Mouse (Mus musculus) MEL (cell line): ENCODE measurements around the gene S100a10. TPM values are rescaled to one million over a fixed set of nuclear protein-coding genes. Genes with fewer than 3 reads are reported as not detected.

Source experiments
- DNase-seq: peaks from one replicate; pipeline ENCODE4 v3.0.0; 2011; ENCODE audit warnings: low read depth, low spot score
- H3K27ac ChIP-seq: 2 replicates; pipeline ENCODE4 v1.5.1; 2012; ENCODE audit warnings: low read depth, mild to moderate bottlenecking, control low read depth, low read length, moderate library complexity; ENCODE audit not compliant: control insufficient read depth
- H3K27me3 ChIP-seq, 2 experiments: fragments of 150-350 bp in 1 of 2; sonication (generic) in 1 of 2; 2 replicates each; pipeline ENCODE4 v1.6.1; 2012; ENCODE audit warnings: low read length in 2 of 2, mild to moderate bottlenecking in 2 of 2, improper control_type of control experiment in 1 of 2, moderate library complexity in 1 of 2; ENCODE audit not compliant: insufficient read depth in 2 of 2, control insufficient read depth in 1 of 2
- H3K36me3 ChIP-seq, 2 experiments: 2 replicates each; pipeline ENCODE4 v1.6.1; 2012 to 2014; ENCODE audit warnings: low read length in 2 of 2, improper control_type of control experiment in 1 of 2, inconsistent platforms in 1 of 2, mild to moderate bottlenecking in 1 of 2; ENCODE audit not compliant: insufficient read depth in 2 of 2, control insufficient read depth in 1 of 2
- H3K4me1 ChIP-seq, 2 experiments: fragments of 150-350 bp in 1 of 2; sonication (generic) in 1 of 2; 2 replicates each; pipeline ENCODE4 v1.6.1; 2012; ENCODE audit warnings: low read length in 2 of 2, improper control_type of control experiment in 1 of 2, mild to moderate bottlenecking in 1 of 2; ENCODE audit not compliant: insufficient read depth in 2 of 2, control insufficient read depth in 1 of 2
- H3K4me3 ChIP-seq, 2 experiments: fragments of 150-350 bp in 1 of 2; sonication (generic) in 1 of 2; 2 replicates each; pipeline ENCODE4 v1.5.1; 2012; ENCODE audit warnings: low read depth in 2 of 2, low read length in 2 of 2, mild to moderate bottlenecking in 2 of 2, moderate library complexity in 2 of 2, control low read depth in 1 of 2, improper control_type of control experiment in 1 of 2; ENCODE audit not compliant: control insufficient read depth in 1 of 2, insufficient read depth in 1 of 2
- H3K79me2 ChIP-seq: 2 replicates; pipeline ENCODE4 v1.6.1; 2012; ENCODE audit warnings: mild to moderate bottlenecking, low read length, moderate library complexity; ENCODE audit not compliant: control insufficient read depth, poor library complexity, insufficient read depth
- H3K9ac ChIP-seq: 2 replicates; pipeline ENCODE4 v1.6.1; 2012; ENCODE audit warnings: low read depth, mild to moderate bottlenecking, control low read depth, low read length, moderate library complexity; ENCODE audit not compliant: control insufficient read depth, poor library complexity, severe bottlenecking
- H3K9me3 ChIP-seq: fragments of 150-350 bp; sonication (generic); replicated peaks from 2 replicates; pipeline ENCODE4 v1.6.1; 2012; ENCODE audit warnings: mild to moderate bottlenecking, low read length, improper control_type of control experiment, moderate library complexity; ENCODE audit not compliant: insufficient read depth
- BHLHE40 ChIP-seq: IDR thresholded peaks from 2 replicates; pipeline ENCODE4 v1.6.1; 2012; ENCODE audit warnings: low read depth, mild to moderate bottlenecking, inconsistent platforms, low read length, improper control_type of control experiment, borderline replicate concordance
- CHD2 ChIP-seq: IDR thresholded peaks from 2 replicates; pipeline ENCODE4 v1.6.1; 2011; ENCODE audit warnings: low read length, improper control_type of control experiment
- CTCF ChIP-seq, 3 experiments: IDR thresholded peaks in 2 of 3; conservative IDR thresholded peaks in 1 of 3; 2 replicates each; pipeline ENCODE4 v1.5.1; 2011 to 2012; ENCODE audit warnings: low read length in 3 of 3, low read depth in 2 of 3, mild to moderate bottlenecking in 2 of 3, improper control_type of control experiment in 1 of 3, inconsistent platforms in 1 of 3, mixed read lengths in 1 of 3, moderate library complexity in 1 of 3; ENCODE audit not compliant: control insufficient read depth in 1 of 3, insufficient read depth in 1 of 3, poor library complexity in 1 of 3, severe bottlenecking in 1 of 3
- E2F4 ChIP-seq: IDR thresholded peaks from 2 replicates; pipeline ENCODE4 v1.6.1; 2011; ENCODE audit warnings: low read depth, low read length, improper control_type of control experiment, borderline replicate concordance
- ELF1 ChIP-seq: IDR thresholded peaks from 2 replicates; pipeline ENCODE4 v1.6.1; 2014; ENCODE audit warnings: low read depth, mild to moderate bottlenecking, inconsistent platforms, low read length, improper control_type of control experiment, moderate library complexity
- EP300 ChIP-seq, 2 experiments: IDR thresholded peaks; 2 replicates each; pipeline ENCODE4 v1.6.1; 2011; ENCODE audit warnings: improper control_type of control experiment in 2 of 2, low read length in 2 of 2, low read depth in 1 of 2, mild to moderate bottlenecking in 1 of 2
- ETS1 ChIP-seq: IDR thresholded peaks from 2 replicates; pipeline ENCODE4 v1.6.1; 2012; ENCODE audit warnings: low read depth, mild to moderate bottlenecking, inconsistent platforms, low read length, improper control_type of control experiment, moderate library complexity
- GATA1 ChIP-seq: IDR thresholded peaks from 2 replicates; pipeline ENCODE4 v1.6.1; 2011; ENCODE audit warnings: low read depth, low read length, improper control_type of control experiment
- HCFC1 ChIP-seq: IDR thresholded peaks from 2 replicates; pipeline ENCODE4 v1.6.1; 2012; ENCODE audit warnings: low read depth, mild to moderate bottlenecking, inconsistent platforms, low read length, improper control_type of control experiment, moderate library complexity
- KAT2A ChIP-seq: conservative IDR thresholded peaks from 2 replicates; pipeline ENCODE4 v1.6.1; 2012; ENCODE audit warnings: low read depth, low read length, improper control_type of control experiment, inconsistent platforms
- MAFK ChIP-seq: IDR thresholded peaks from 2 replicates; pipeline ENCODE4 v1.6.1; 2011; ENCODE audit warnings: low read depth, mild to moderate bottlenecking, low read length, improper control_type of control experiment, borderline replicate concordance
- MAZ ChIP-seq: IDR thresholded peaks from 2 replicates; pipeline ENCODE4 v1.6.1; 2012; ENCODE audit warnings: low read depth, mild to moderate bottlenecking, inconsistent platforms, low read length, improper control_type of control experiment
- POLR2A ChIP-seq, 2 experiments: IDR thresholded peaks; 2 replicates each; pipeline ENCODE4 v1.6.1; 2011 to 2012; ENCODE audit warnings: low read length in 2 of 2, mild to moderate bottlenecking in 2 of 2, control low read depth in 1 of 2, improper control_type of control experiment in 1 of 2, low read depth in 1 of 2, moderate library complexity in 1 of 2; ENCODE audit not compliant: control insufficient read depth in 1 of 2, insufficient read depth in 1 of 2, poor library complexity in 1 of 2
- RCOR1 ChIP-seq: IDR thresholded peaks from 2 replicates; pipeline ENCODE4 v1.6.1; 2012; ENCODE audit warnings: low read depth, mild to moderate bottlenecking, inconsistent platforms, low read length, improper control_type of control experiment
- SIN3A ChIP-seq: IDR thresholded peaks from 2 replicates; pipeline ENCODE4 v1.6.1; 2012; ENCODE audit warnings: low read length, improper control_type of control experiment, inconsistent platforms
- SMC3 ChIP-seq: IDR thresholded peaks from 2 replicates; pipeline ENCODE4 v1.6.1; 2011; ENCODE audit warnings: low read depth, low read length, improper control_type of control experiment
- TAL1 ChIP-seq: IDR thresholded peaks from 2 replicates; pipeline ENCODE4 v1.6.1; 2012; ENCODE audit warnings: mild to moderate bottlenecking, inconsistent platforms, low read length, moderate library complexity, mixed read lengths
- TCF12 ChIP-seq: IDR thresholded peaks from 2 replicates; pipeline ENCODE4 v1.6.1; 2014; ENCODE audit warnings: low read depth, mild to moderate bottlenecking, inconsistent platforms, low read length, improper control_type of control experiment, moderate library complexity
- ZC3H11A ChIP-seq: IDR thresholded peaks from 2 replicates; pipeline ENCODE4 v1.6.1; 2012; ENCODE audit warnings: low read depth, mild to moderate bottlenecking, inconsistent platforms, low read length, improper control_type of control experiment
- ZKSCAN1 ChIP-seq: IDR thresholded peaks from 2 replicates; pipeline ENCODE4 v1.6.1; 2012; ENCODE audit warnings: low read depth, mild to moderate bottlenecking, inconsistent platforms, low read length, improper control_type of control experiment, moderate library complexity
- ZNF384 ChIP-seq: IDR thresholded peaks from 2 replicates; pipeline ENCODE4 v1.6.1; 2012; ENCODE audit warnings: low read depth, mild to moderate bottlenecking, inconsistent platforms, low read length, improper control_type of control experiment
- polyA plus RNA-seq, 2 experiments: library from polyadenylated mRNA; stranded (reverse) in 1 of 2; unstranded in 1 of 2; fragments of >175 nt in 1 of 2; fragments of >200 nt in 1 of 2; gene quantifications; 2 replicates each; pipeline versions ENCODE4 v1.2.1 to v1.2.4; 2012; ENCODE audit warnings: low replicate concordance in 2 of 2, low read depth in 1 of 2; ENCODE audit not compliant: insufficient read length in 2 of 2, insufficient read depth in 1 of 2, missing spikeins in 1 of 2
- total RNA-seq: library from RNA; depleted of rRNA; stranded (reverse); fragments of 300-350 nt; gene quantifications from 2 replicates; pipeline ENCODE4 v1.2.3, GENCODE M21; 2012

Gene S100a10
- total and polyA plus RNA-seq, 3 experiments = 81.1 to 92.5 TPM; not detected in 1

DNA sequence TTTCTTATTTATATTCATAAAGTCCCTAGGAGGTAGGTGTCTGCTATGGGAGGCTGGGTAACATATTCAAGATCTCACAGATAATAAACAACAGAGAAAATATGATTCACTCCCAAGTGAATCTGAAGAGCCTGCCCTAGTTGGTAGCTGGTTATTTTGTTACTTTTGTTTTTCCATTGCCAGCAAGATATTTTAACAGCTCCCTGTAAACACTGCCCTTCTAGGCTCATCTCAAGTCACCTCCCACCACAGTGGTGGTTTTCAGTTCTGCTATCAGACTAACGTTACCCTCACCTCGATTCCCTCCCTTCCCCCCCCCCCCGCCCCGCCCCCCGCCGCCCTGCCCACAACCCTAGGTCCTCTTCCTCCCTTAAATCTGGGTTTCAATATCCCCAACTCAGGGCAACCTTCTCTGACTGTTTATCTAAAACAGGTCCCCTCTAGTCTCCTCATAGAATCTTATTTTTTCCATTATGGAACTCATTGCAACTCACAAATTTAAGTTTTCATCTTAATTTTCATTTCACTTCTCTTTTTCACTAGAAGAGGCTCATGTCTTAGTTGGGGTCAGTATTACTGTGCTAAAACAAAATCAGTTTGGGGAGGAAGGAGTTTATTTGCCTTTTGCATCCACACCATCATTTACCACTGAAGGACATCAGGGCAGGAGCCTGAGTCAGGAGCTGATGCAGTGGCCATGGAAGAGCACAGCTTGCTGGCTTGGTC is 6.2 kb upstream of the S100a10 start:
- DNase-seq = peak; percentile 65
- Histone ChIP-seq H3K27ac (peak overlapping the region; percentile 45), H3K9ac (peak overlapping the region; percentile 42), H3K36me3 (peaks cover 0 to 25% of the 10 kb centered on the region in 2 experiments; a peak in 2 of 4 replicates), H3K4me1 (peaks cover 12 to 25% of the 10 kb centered on the region in 2 experiments), H3K27me3 (peaks cover 0 to 4% of the 10 kb centered on the region in 2 experiments; a peak in 2 of 4 replicates), H3K9me3 (no peaks in the 10 kb centered on the region), H3K4me3 (peak overlapping the region; percentile 48 to 66), H3K79me2 (no peaks in the 10 kb centered on the region)
- TF ChIP-seq EP300 (IDR thresholded peaks at IDR 0.05; ENCODE audit: low read depth in 1 of 2, low read length in 2 of 2) = peak in 1 of 2 experiments; percentile 43; a peak in 1 of 4 replicates
- TF ChIP-seq MAZ = peak; percentile 60
- no peak for TF ChIP-seq SMC3
- no peak for TF ChIP-seq ZC3H11A
- TF ChIP-seq RCOR1 = peak; percentile 6; the same call in 1 of the 2 replicates

DNA sequence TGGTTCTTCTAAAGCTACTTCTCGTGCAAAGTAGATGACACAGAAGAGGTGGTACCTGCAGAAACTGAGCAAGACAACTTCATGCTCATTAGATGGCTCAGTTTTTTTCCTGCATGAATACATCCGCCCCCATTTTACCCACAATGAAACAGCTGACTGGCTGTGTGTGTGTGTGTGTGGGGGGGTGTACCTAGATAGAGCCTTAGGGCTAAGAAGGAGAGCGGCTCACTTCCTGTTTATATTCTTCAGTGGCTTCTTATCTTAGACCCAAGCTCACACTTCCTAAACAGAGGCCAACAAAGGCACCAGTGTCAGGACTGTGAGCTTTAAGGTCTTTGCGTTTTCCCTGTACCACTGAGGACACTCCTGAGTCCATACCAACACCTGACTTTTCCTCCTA is 4.9 kb upstream of the S100a10 start:
- Histone ChIP-seq H3K27me3 (peaks cover 0 to 1% of the 10 kb centered on the region in 2 experiments; a peak in 2 of 4 replicates), H3K79me2 (no peaks in the 10 kb centered on the region; the same call in 1 of the 2 replicates), H3K4me1 (peaks cover 12 to 25% of the 10 kb centered on the region in 2 experiments), H3K36me3 (peaks cover 0 to 25% of the 10 kb centered on the region in 2 experiments; a peak in 2 of 4 replicates), H3K9me3 (no peaks in the 10 kb centered on the region), H3K27ac (peak overlapping the region; percentile 83), H3K4me3 (peak overlapping the region; percentile 29 to 36), H3K9ac (peak overlapping the region; percentile 44; the same call in 1 of the 2 replicates)
- DNase-seq = peak; percentile 87
- no peak for TF ChIP-seq ZKSCAN1
- TF ChIP-seq ETS1 = peak; percentile 98
- TF ChIP-seq HCFC1 = peak; percentile 56; the same call in 1 of the 2 replicates
- peak; percentile 80 to 82; a peak in 3 of 4 replicates for TF ChIP-seq EP300 (IDR thresholded peaks at IDR 0.05; ENCODE audit: low read depth in 1 of 2, low read length in 2 of 2)
- 0 out of 2 replicates have a peak, but pooled peaks have one; percentile 5 for TF ChIP-seq ZC3H11A
- peak; percentile 23; the same call in 1 of the 2 replicates for TF ChIP-seq TAL1
- TF ChIP-seq POLR2A (IDR thresholded peaks at IDR 0.05; ENCODE audit: control insufficient read depth in 1 of 2, insufficient read depth in 1 of 2, low read depth in 1 of 2, low read length in 2 of 2, poor library complexity in 1 of 2) = no peak
- peak; percentile 65; the same call in 1 of the 2 replicates for TF ChIP-seq BHLHE40
- peak; percentile 96 for TF ChIP-seq MAZ
- peak; percentile 48; the same call in 1 of the 2 replicates for TF ChIP-seq MAFK
- TF ChIP-seq SMC3 = peak; percentile 10; the same call in 1 of the 2 replicates
- no peak for TF ChIP-seq E2F4
- peak; percentile 82 for TF ChIP-seq ZNF384
- TF ChIP-seq KAT2A = no peak
- peak; percentile 79 for TF ChIP-seq RCOR1
- TF ChIP-seq CHD2 = no peak
- TF ChIP-seq SIN3A = peak; percentile 94
- TF ChIP-seq TCF12 = peak; percentile 61
- peak; percentile 86 for TF ChIP-seq GATA1
- TF ChIP-seq CTCF (IDR thresholded peaks at IDR 0.05 in 2 of 3, conservative IDR thresholded peaks at IDR 0.05 in 1 of 3; ENCODE audit: control insufficient read depth in 1 of 3, insufficient read depth in 1 of 3, low read depth in 2 of 3, low read length in 3 of 3, poor library complexity in 1 of 3, severe bottlenecking in 1 of 3) = no peak
- peak; percentile 91 for TF ChIP-seq ELF1
